23 mouse cellular contexts compared by ENCODE assay signal in the genomic region with DNA sequence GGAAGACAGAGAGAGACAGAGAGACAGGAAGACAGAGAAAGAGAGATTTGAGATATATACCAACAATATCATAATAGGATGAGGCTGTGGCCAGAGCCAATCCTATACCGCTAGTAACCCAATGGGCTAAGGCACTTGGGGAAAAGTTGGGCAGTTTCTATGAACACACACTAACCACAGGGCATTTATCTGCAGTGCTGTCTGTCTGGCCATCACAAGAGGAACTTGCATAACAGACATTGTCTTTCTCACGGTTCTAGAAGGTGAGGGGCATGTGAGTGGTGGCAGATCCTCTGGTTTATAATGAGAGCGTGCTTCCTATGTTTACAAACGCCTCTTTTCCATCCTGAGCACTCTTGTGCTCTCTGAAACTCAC. TPM values are rescaled to one million over a fixed set of nuclear protein-coding genes. Genes with fewer than 3 reads are reported as not detected.
"Had no signal": no experiment of that assay in that cellular context is flagged by ENCODE, and none has a peak within 500 bp of the region (broad histone marks: within the 10 kb centered on the region; RNA-seq: fewer than 3 reads in every experiment).

No protein-coding gene starts in this region.

- ATAC-seq: liver, postnatal 0 days; midbrain, embryonic 13.5 days; midbrain, embryonic 15.5 days had no signal

- H3K9me3 ChIP-seq: liver, embryonic 15.5 days; midbrain, embryonic 10.5 days; midbrain, embryonic 13.5 days; midbrain, embryonic 15.5 days; neural tube, embryonic 13.5 days; neural tube, embryonic 15.5 days had no signal

- H3K27me3 ChIP-seq: liver, embryonic 15.5 days; midbrain, embryonic 13.5 days; midbrain, embryonic 15.5 days; neural tube, embryonic 13.5 days; neural tube, embryonic 15.5 days had no signal

- H3K27ac ChIP-seq: liver, embryonic 15.5 days; midbrain, embryonic 10.5 days; midbrain, embryonic 13.5 days; midbrain, embryonic 15.5 days; neural tube, embryonic 13.5 days; neural tube, embryonic 15.5 days had no signal

- H3K9ac ChIP-seq: liver, embryonic 15.5 days; liver, postnatal 0 days; lung, embryonic 14.5 days; midbrain, embryonic 13.5 days; midbrain, embryonic 15.5 days; neural tube, embryonic 13.5 days; neural tube, embryonic 15.5 days had no signal

- H3K4me3 ChIP-seq: liver, embryonic 15.5 days; midbrain, embryonic 10.5 days; midbrain, embryonic 13.5 days; midbrain, embryonic 15.5 days; myocyte; neural tube, embryonic 13.5 days; neural tube, embryonic 15.5 days had no signal

- DNase-seq: liver, postnatal 0 days; lung, embryonic 14.5 days; lung, postnatal 10 days; lung, postnatal 4 days; retina, postnatal 1 day; right cerebral cortex, adult 18-20 months; right cerebral cortex, postnatal 25 days; right cerebral cortex, postnatal 4 days; spleen, adult 18-20 months; thymus, adult 18-20 months; thymus, postnatal 14 days; thymus, postnatal 36 days had no signal

- H3K4me1 ChIP-seq: liver, embryonic 15.5 days had no signal

- H3K36me3 ChIP-seq: liver, embryonic 15.5 days; midbrain, embryonic 10.5 days; midbrain, embryonic 13.5 days; midbrain, embryonic 15.5 days; neural tube, embryonic 13.5 days; neural tube, embryonic 15.5 days had no signal

RNA-seq across cellular contexts. Expression of a gene that starts 3.1 kb away (rescaled TPM):
- total RNA-seq: megakaryocyte-erythroid progenitor cell, adult 5-6 weeks had no signal
- polyA plus RNA-seq: liver, embryonic 15.5 days; liver, postnatal 0 days; lung, embryonic 14.5 days; midbrain, embryonic 10.5 days; midbrain, embryonic 13.5 days; myocyte; neural tube, embryonic 11.5 days; small intestine, adult 2 months; stomach, embryonic 14.5 days had no signal
